Mouse (Mus musculus): ENCODE measurements at regions not wholly inside any gene's neighbourhood (a gene's known extent, or its start where the extent isn't known, plus 50 kb on each side); places are given as distances from the start of the nearest gene placed in this dataset.

- no peak for TF ChIP-seq CTCF (IDR thresholded peaks at IDR 0.05; ENCODE audit: insufficient read depth, low read depth, low read length)
- no peak for TF ChIP-seq POLR2A (IDR thresholded peaks at IDR 0.05; ENCODE audit: insufficient read depth, low read depth, low read length)
Observed at GRCm38 (mm10) chr2:173408681-173409081, 113.7 kb upstream of the 1700021F07Rik start.
